Mouse (Mus musculus) neural tube, embryonic 14.5 days (tissue): ENCODE results near the gene Samm50. TPM values are rescaled to one million over a fixed set of nuclear protein-coding genes. Genes with fewer than 3 reads are reported as not detected.

ENCODE experiments used
- ATAC-seq: fragments of 200-750 bp; cut with Nextera tagmentation; 2 replicates; pipeline ENCODE4 v1.8.0; 2017; ENCODE audit warnings: low read depth, mild to moderate bottlenecking, moderate TSS enrichment, moderate library complexity
- H3K27ac ChIP-seq: fragments of 300-500 bp; sonication (generic); 2 replicates; pipeline ENCODE4 v1.5.1; 2014; ENCODE audit warnings: low read depth, mild to moderate bottlenecking, control low read depth, low read length, moderate library complexity, mixed read lengths
- H3K27me3 ChIP-seq: fragments of 300-500 bp; sonication (generic); 2 replicates; pipeline ENCODE4 v1.6.1; 2014; ENCODE audit warnings: low read length; ENCODE audit not compliant: control insufficient read depth, insufficient read depth
- H3K36me3 ChIP-seq: fragments of 300-500 bp; sonication (generic); 2 replicates; pipeline ENCODE4 v1.6.1; 2014; ENCODE audit warnings: low read length, mixed read lengths; ENCODE audit not compliant: control insufficient read depth, insufficient read depth
- H3K4me1 ChIP-seq: fragments of 300-500 bp; sonication (generic); 2 replicates; pipeline ENCODE4 v1.6.1; 2014; ENCODE audit warnings: low read length; ENCODE audit not compliant: control insufficient read depth, insufficient read depth
- H3K4me2 ChIP-seq: fragments of 300-500 bp; sonication (generic); 2 replicates; pipeline ENCODE4 v1.6.1; 2014; ENCODE audit warnings: mild to moderate bottlenecking, low read depth, low read length, control low read depth
- H3K4me3 ChIP-seq: fragments of 300-500 bp; sonication (generic); 2 replicates; pipeline ENCODE4 v1.5.1; 2014; ENCODE audit warnings: low read depth, low read length, control low read depth, mixed read lengths
- H3K9ac ChIP-seq: fragments of 300-500 bp; sonication (generic); replicated peaks from 2 replicates; pipeline ENCODE4 v1.6.1; 2014; ENCODE audit warnings: low read depth, mild to moderate bottlenecking, control low read depth, low read length, mixed read lengths
- H3K9me3 ChIP-seq: fragments of 300-500 bp; sonication (generic); 2 replicates; pipeline ENCODE4 v1.6.1; 2016; ENCODE audit warnings: low read length; ENCODE audit not compliant: control insufficient read depth
- WGBS: fragments of 180-500 bp; shearing (Covaris S2); extraction: QIAGEN DNeasy Blood & Tissue Kit; methylation state at CpG from one replicate; pipeline ENCODE4 v1.1.7; 2014; 5-methylcytosine and 5-hydroxymethylcytosine counted together
- polyA plus RNA-seq: library from polyadenylated mRNA; unstranded; fragments of >200 nt; fragmentation: Nextera tagmentation; extraction: Ambion mirVana; gene quantifications from 2 replicates; pipeline ENCODE4 v1.2.1, GENCODE M21; 2014

The Samm50 gene
- polyA plus RNA-seq, 1 experiment from 2014 or later: 55.2 TPM

GRCm38 (mm10) chr15:84214476-84214875 lies 22.4 kb downstream of the Samm50 start:
- 91% methylated on average over 7 of the region's 7 CpGs for WGBS
- Histone ChIP-seq H3K27me3 (no peaks in the 10 kb centered on the region), H3K9me3 (no peaks in the 10 kb centered on the region), H3K4me2 (no peak overlapping the region), H3K36me3 (peaks cover 6% of the 10 kb centered on the region; the same call in 1 of the 2 replicates), H3K9ac (no peak overlapping the region), H3K4me1 (peaks cover 14% of the 10 kb centered on the region; the same call in 1 of the 2 replicates), H3K27ac (no peak overlapping the region), H3K4me3 (no peak overlapping the region)
- ATAC-seq: no peak

GRCm38 (mm10) chr15:84215273-84215672 lies 23.2 kb downstream of the Samm50 start:
- no peak for ATAC-seq
- Histone ChIP-seq H3K4me3 (no peak overlapping the region), H3K4me2 (no peak overlapping the region), H3K9ac (no peak overlapping the region), H3K4me1 (peaks cover 14% of the 10 kb centered on the region; the same call in 1 of the 2 replicates), H3K27ac (no peak overlapping the region), H3K9me3 (no peaks in the 10 kb centered on the region), H3K27me3 (no peaks in the 10 kb centered on the region), H3K36me3 (0 out of 2 replicates have a peak, but pooled peaks cover under 1% of the 10 kb centered on the region)
- 79% methylated on average over 2 of the region's 2 CpGs for WGBS

- Histone ChIP-seq H3K4me3 (no peak overlapping the region), H3K9me3 (no peaks in the 10 kb centered on the region), H3K4me2 (no peak overlapping the region), H3K27ac (no peak overlapping the region), H3K4me1 (peaks cover 14% of the 10 kb centered on the region; the same call in 1 of the 2 replicates), H3K36me3 (no peaks in the 10 kb centered on the region), H3K27me3 (no peaks in the 10 kb centered on the region), H3K9ac (no peak overlapping the region)
- no peak for ATAC-seq
These were observed 24.0 kb downstream of the Samm50 start for GRCm38 (mm10) chr15:84216026-84216425.

- H3K36me3 ChIP-seq: no peaks in the 10 kb centered on the region
- 51% methylated on average over 7 of the region's 7 CpGs for WGBS
These were observed 24.5 kb downstream of the Samm50 start for GRCm38 (mm10) chr15:84216461-84217084.

GRCm38 (mm10) chr15:84217969-84218782 lies 26.1 kb downstream of the Samm50 start:
- H3K9me3 ChIP-seq: no peaks in the 10 kb centered on the region
- H3K27me3 ChIP-seq: no peaks in the 10 kb centered on the region
- H3K9ac ChIP-seq: no peak overlapping the region
- peaks cover 14% of the 10 kb centered on the region; the same call in 1 of the 2 replicates for H3K4me1 ChIP-seq
- no peak overlapping the region for H3K27ac ChIP-seq
- no peak overlapping the region for H3K4me3 ChIP-seq
- H3K4me2 ChIP-seq: no peak overlapping the region
- 0 out of 2 replicates have a peak, but pooled peaks have one; percentile 36 for ATAC-seq
- 14% methylated on average over 23 of the region's 23 CpGs for WGBS
- H3K36me3 ChIP-seq: no peaks in the 10 kb centered on the region

More at GRCm38 (mm10) chr15:84216461-84217084, 24.5 kb downstream of the Samm50 start:
- no peaks in the 10 kb centered on the region for H3K27me3 ChIP-seq
- H3K4me1 ChIP-seq: peaks cover 14% of the 10 kb centered on the region; the same call in 1 of the 2 replicates
- no peaks in the 10 kb centered on the region for H3K9me3 ChIP-seq
- H3K4me3 ChIP-seq: no peak overlapping the region
- no peak overlapping the region for H3K9ac ChIP-seq
- H3K27ac ChIP-seq: no peak overlapping the region
- H3K4me2 ChIP-seq: no peak overlapping the region
- ATAC-seq: no peak

- H3K27me3 ChIP-seq: no peaks in the 10 kb centered on the region
- H3K9me3 ChIP-seq: no peaks in the 10 kb centered on the region
- no peaks in the 10 kb centered on the region for H3K36me3 ChIP-seq
- no peak overlapping the region for H3K4me3 ChIP-seq
- H3K4me1 ChIP-seq: peaks cover 17% of the 10 kb centered on the region; the same call in 1 of the 2 replicates
- 25% methylated on average over 9 of the region's 9 CpGs for WGBS
- H3K4me2 ChIP-seq: no peak overlapping the region
- H3K27ac ChIP-seq: 0 out of 2 replicates have a peak overlapping the region, but pooled peaks have one; percentile 22
- H3K9ac ChIP-seq: no peak overlapping the region
- ATAC-seq: no peak
These were observed 26.8 kb downstream of the Samm50 start for GRCm38 (mm10) chr15:84218783-84219271.

- H3K9me3 ChIP-seq: no peaks in the 10 kb centered on the region
- no peak overlapping the region for H3K4me2 ChIP-seq
- ATAC-seq: no peak
- H3K36me3 ChIP-seq: no peaks in the 10 kb centered on the region
- WGBS: 65% methylated on average over 5 of the region's 5 CpGs
- no peak overlapping the region for H3K4me3 ChIP-seq
- H3K9ac ChIP-seq: no peak overlapping the region
- H3K27me3 ChIP-seq: no peaks in the 10 kb centered on the region
- no peak overlapping the region for H3K27ac ChIP-seq
- peaks cover 31% of the 10 kb centered on the region; the same call in 1 of the 2 replicates for H3K4me1 ChIP-seq
These were observed 29.5 kb downstream of the Samm50 start for GRCm38 (mm10) chr15:84221539-84221938.

- Histone ChIP-seq H3K4me2 (no peak overlapping the region), H3K27ac (no peak overlapping the region), H3K4me3 (no peak overlapping the region), H3K36me3 (no peaks in the 10 kb centered on the region), H3K9me3 (no peaks in the 10 kb centered on the region), H3K27me3 (no peaks in the 10 kb centered on the region), H3K4me1 (peaks cover 33% of the 10 kb centered on the region), H3K9ac (no peak overlapping the region)
- no peak for ATAC-seq
- WGBS: 24% methylated on average over 6 of the region's 6 CpGs
These were observed 31.4 kb downstream of the Samm50 start for GRCm38 (mm10) chr15:84223423-84223822.

- Histone ChIP-seq H3K9ac (no peak overlapping the region), H3K36me3 (no peaks in the 10 kb centered on the region), H3K27ac (0 out of 2 replicates have a peak overlapping the region, but pooled peaks have one; percentile 28), H3K9me3 (no peaks in the 10 kb centered on the region), H3K4me2 (no peak overlapping the region), H3K4me1 (peaks cover 26% of the 10 kb centered on the region), H3K27me3 (no peaks in the 10 kb centered on the region), H3K4me3 (no peak overlapping the region)
- WGBS: 34% methylated on average over 10 of the region's 10 CpGs
- no peak for ATAC-seq
These were observed 32.7 kb downstream of the Samm50 start for GRCm38 (mm10) chr15:84224779-84225178.
